Mouse (Mus musculus): ENCODE results near the gene Hoxb8. TPM values are rescaled to one million over a fixed set of nuclear protein-coding genes. Genes with fewer than 3 reads are reported as not detected.

The Hoxb8 gene
- total RNA-seq, 4 experiments from 2014 or later, result 50.4 to 99.8 (median 83.6) TPM

- DNase-seq, result peak; percentile 84
Observed at GRCm38 (mm10) chr11:96285771-96286738, 4.3 kb downstream of the Hoxb8 start, which contains the start of gene Hoxb7. TSS of gene Hoxb7 (plus strand) at chr11:96286623.

- DNase-seq, result no peak
Observed at GRCm38 (mm10) chr11:96286739-96287385, 5.2 kb downstream of the Hoxb8 start.

GRCm38 (mm10) chr11:96287411-96287810, 5.7 kb downstream of the Hoxb8 start:
- DNase-seq, result no peak

GRCm38 (mm10) chr11:96288455-96289221, 6.9 kb downstream of the Hoxb8 start:
- no peak for DNase-seq

- no peak for DNase-seq
Observed at GRCm38 (mm10) chr11:96289293-96289692, 7.6 kb downstream of the Hoxb8 start.

- DNase-seq, result no peak
Observed at GRCm38 (mm10) chr11:96289837-96290236, 8.1 kb downstream of the Hoxb8 start.

GRCm38 (mm10) chr11:96290705-96291355, 9.1 kb downstream of the Hoxb8 start:
- no peak for DNase-seq

- peak; percentile 85 for DNase-seq
Observed at GRCm38 (mm10) chr11:96291681-96292564, 10.2 kb downstream of the Hoxb8 start, which contains the start of gene Hoxb6. TSS of gene Hoxb6 (plus strand) at chr11:96292476.

- DNase-seq, result no peak
Observed at GRCm38 (mm10) chr11:96292565-96293301, 11.0 kb downstream of the Hoxb8 start.

- DNase-seq, result no peak
Observed at GRCm38 (mm10) chr11:96293302-96293921, 11.7 kb downstream of the Hoxb8 start.

- DNase-seq, result peak; percentile 87
Observed at GRCm38 (mm10) chr11:96294245-96295091, 12.8 kb downstream of the Hoxb8 start.

GRCm38 (mm10) chr11:96295092-96295835, 13.6 kb downstream of the Hoxb8 start:
- DNase-seq, result no peak

- DNase-seq, result no peak
Observed at GRCm38 (mm10) chr11:96296997-96297396, 15.3 kb downstream of the Hoxb8 start.

GRCm38 (mm10) chr11:96297428-96297827, 15.7 kb downstream of the Hoxb8 start:
- DNase-seq, result no peak

- DNase-seq, result no peak
Observed at GRCm38 (mm10) chr11:96297968-96298635, 16.4 kb downstream of the Hoxb8 start.

GRCm38 (mm10) chr11:96298895-96299667, 17.4 kb downstream of the Hoxb8 start:
- peak; percentile 85 for DNase-seq

- DNase-seq, result no peak
Observed at GRCm38 (mm10) chr11:96299781-96300180, 18.1 kb downstream of the Hoxb8 start.

Data from adrenal gland, adult 8-10 months (tissue).